8 mouse cellular contexts compared by ENCODE assay signal in the genomic region with DNA sequence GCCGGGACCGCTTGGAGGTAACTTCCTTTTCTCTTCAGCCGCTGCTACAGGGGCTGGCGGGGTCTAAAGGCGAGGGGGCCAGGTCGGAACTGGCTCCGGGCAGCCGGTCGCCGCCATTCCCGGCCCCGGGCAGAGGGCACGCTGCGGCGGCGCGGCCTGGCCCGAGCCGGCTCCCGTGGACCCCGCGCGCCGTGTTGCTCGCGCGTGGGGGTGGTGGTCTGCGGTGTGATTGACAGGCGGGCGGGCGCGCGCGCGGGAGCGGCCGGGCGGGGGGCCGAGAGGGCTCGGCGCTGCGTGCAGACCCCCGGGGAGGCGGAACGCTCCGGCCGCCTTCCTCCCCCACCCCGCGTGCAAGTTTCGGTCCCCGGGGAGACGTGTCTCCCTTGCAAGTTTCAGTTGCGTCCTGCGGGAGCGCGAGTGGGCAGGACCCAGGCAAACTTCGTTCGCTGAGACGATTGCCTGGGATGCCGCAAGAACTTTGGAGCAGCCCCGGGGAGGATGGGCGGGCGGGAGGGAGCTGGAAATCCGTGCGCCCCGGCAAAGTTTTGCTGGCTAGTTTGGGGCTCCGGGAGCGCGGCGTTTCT. TPM values are rescaled to one million over a fixed set of nuclear protein-coding genes. Genes with fewer than 3 reads are reported as not detected.
DNase-seq lines count a peak whose midpoint lies in the region; ATAC-seq and TF ChIP-seq lines count a peak whose summit lies in the region.

No protein-coding gene starts in this region.

- WGBS in heart, embryonic 13.5 days: under 1% methylated on average over 64 of the region's 70 CpGs
- 1% methylated on average over 56 of the region's 70 CpGs for WGBS in liver, embryonic 16.5 days (ENCODE audit: insufficient replicate concordance)
- under 1% methylated on average over 70 of the region's 70 CpGs for WGBS in neural tube, embryonic 12.5 days
- under 1% methylated on average over 65 of the region's 70 CpGs for WGBS in stomach, embryonic 16.5 days

- peak; percentile 70 to 79 for DNase-seq in adrenal gland, postnatal 36 days
- peak; percentile 73 for DNase-seq in kidney, postnatal 14 days

- H3K27ac ChIP-seq in embryonic fibroblast, embryonic 13.5 days (ENCODE audit: insufficient read depth, low read length): peak overlapping the region; percentile 45; the same call in 1 of the 2 replicates
- peak overlapping the region; percentile 98 for H3K27ac ChIP-seq in heart, embryonic 13.5 days (replicated peaks)
- H3K27ac ChIP-seq in liver, embryonic 16.5 days (ENCODE audit: low read length): peak overlapping the region; percentile 93
- H3K27ac ChIP-seq in neural tube, embryonic 12.5 days: peak overlapping the region; percentile 95
- peak overlapping the region; percentile 99 for H3K27ac ChIP-seq in stomach, embryonic 16.5 days (ENCODE audit: low read length)

- peak overlapping the region; percentile 97 for H3K9ac ChIP-seq in heart, embryonic 13.5 days
- H3K9ac ChIP-seq in liver, embryonic 16.5 days (ENCODE audit: low read depth, low read length): peak overlapping the region; percentile 96
- peak overlapping the region; percentile 97 for H3K9ac ChIP-seq in neural tube, embryonic 12.5 days
- peak overlapping the region; percentile 92 for H3K9ac ChIP-seq in stomach, embryonic 16.5 days (ENCODE audit: low read length)

- H3K4me2 ChIP-seq in heart, embryonic 13.5 days: peak overlapping the region; percentile 79
- peak overlapping the region; percentile 96 for H3K4me2 ChIP-seq in liver, embryonic 16.5 days (ENCODE audit: low read depth, low read length)
- H3K4me2 ChIP-seq in neural tube, embryonic 12.5 days (replicated peaks): peak overlapping the region; percentile 72
- H3K4me2 ChIP-seq in stomach, embryonic 16.5 days (ENCODE audit: low read depth, low read length): peak overlapping the region; percentile 51

- no peak for TF ChIP-seq POLR2A in embryonic fibroblast, embryonic 13.5 days (IDR thresholded peaks at IDR 0.05; ENCODE audit: low read depth, low read length)

- ATAC-seq in CD4-positive, CD25-positive, alpha-beta regulatory T cell, adult 4 months: peak; percentile 33
- peak; percentile 59; the same call in 1 of the 2 replicates for ATAC-seq in heart, embryonic 13.5 days (ENCODE audit: extremely low read depth, insufficient number of reproducible peaks, low FRiP score, low TSS enrichment)
- ATAC-seq in liver, embryonic 16.5 days (ENCODE audit: low read depth): peak; percentile 35
- peak; percentile 83 for ATAC-seq in neural tube, embryonic 12.5 days (ENCODE audit: low FRiP score, low read depth)
- ATAC-seq in stomach, embryonic 16.5 days (ENCODE audit: insufficient read depth, low FRiP score): peak; percentile 67

- H3K9me3 ChIP-seq in heart, embryonic 13.5 days: no peaks in the 10 kb centered on the region
- H3K9me3 ChIP-seq in liver, embryonic 16.5 days (replicated peaks; ENCODE audit: control insufficient read depth, low read length): no peaks in the 10 kb centered on the region
- H3K9me3 ChIP-seq in neural tube, embryonic 12.5 days: no peaks in the 10 kb centered on the region
- H3K9me3 ChIP-seq in stomach, embryonic 16.5 days (replicated peaks; ENCODE audit: control insufficient read depth, low read length): no peaks in the 10 kb centered on the region

- peaks cover 4% of the 10 kb centered on the region for H3K4me1 ChIP-seq in embryonic fibroblast, embryonic 13.5 days (ENCODE audit: control insufficient read depth, insufficient read depth, low read length)
- peaks cover 26% of the 10 kb centered on the region for H3K4me1 ChIP-seq in heart, embryonic 13.5 days
- H3K4me1 ChIP-seq in liver, embryonic 16.5 days (ENCODE audit: control insufficient read depth, low read depth, low read length): peaks cover 8% of the 10 kb centered on the region
- peaks cover 14% of the 10 kb centered on the region; the same call in 1 of the 2 replicates for H3K4me1 ChIP-seq in neural tube, embryonic 12.5 days
- H3K4me1 ChIP-seq in stomach, embryonic 16.5 days (ENCODE audit: control insufficient read depth, insufficient read depth, low read length): peaks cover 18% of the 10 kb centered on the region

- H3K4me3 ChIP-seq in embryonic fibroblast, embryonic 13.5 days (ENCODE audit: insufficient read depth, low read length): peak overlapping the region; percentile 60
- H3K4me3 ChIP-seq in heart, embryonic 13.5 days: peak overlapping the region; percentile 97
- peak overlapping the region; percentile 99 for H3K4me3 ChIP-seq in liver, embryonic 16.5 days (ENCODE audit: low read depth, low read length)
- peak overlapping the region; percentile 92 for H3K4me3 ChIP-seq in neural tube, embryonic 12.5 days
- H3K4me3 ChIP-seq in stomach, embryonic 16.5 days (replicated peaks; ENCODE audit: low read length): peak overlapping the region; percentile 89

- no peak for TF ChIP-seq CTCF in embryonic fibroblast, embryonic 13.5 days (IDR thresholded peaks at IDR 0.05; ENCODE audit: borderline replicate concordance, insufficient read depth, low read length)

- no peaks in the 10 kb centered on the region for H3K36me3 ChIP-seq in heart, embryonic 13.5 days
- no peaks in the 10 kb centered on the region for H3K36me3 ChIP-seq in liver, embryonic 16.5 days (ENCODE audit: control insufficient read depth, insufficient read depth)
- no peaks in the 10 kb centered on the region for H3K36me3 ChIP-seq in neural tube, embryonic 12.5 days
- H3K36me3 ChIP-seq in stomach, embryonic 16.5 days (ENCODE audit: control insufficient read depth, insufficient read depth, low read length): no peaks in the 10 kb centered on the region

- H3K27me3 ChIP-seq in heart, embryonic 13.5 days (replicated peaks): no peaks in the 10 kb centered on the region
- H3K27me3 ChIP-seq in liver, embryonic 16.5 days (ENCODE audit: control insufficient read depth, insufficient read depth, low read depth, low read length): 0 out of 2 replicates have a peak, but pooled peaks cover 2% of the 10 kb centered on the region
- H3K27me3 ChIP-seq in neural tube, embryonic 12.5 days (replicated peaks): no peaks in the 10 kb centered on the region
- no peaks in the 10 kb centered on the region for H3K27me3 ChIP-seq in stomach, embryonic 16.5 days (ENCODE audit: control insufficient read depth, insufficient read depth, low read length)

RNA-seq across cellular contexts. Expression of a gene that starts 0.6 kb away (rescaled TPM):
- polyA plus RNA-seq in CD4-positive, CD25-positive, alpha-beta regulatory T cell, adult 4 months (2017; shearing (Covaris generic)): 10 to 100 TPM in 1 of 2 experiments, 1 to 10 TPM in 1; 7.7 to 10.2 TPM
- total RNA-seq in adrenal gland, postnatal 36 days (2021): 10 to 100 TPM; 31.6 to 33.6 TPM
- 12.7 and 13.2 TPM in 2 replicates for polyA plus RNA-seq in embryonic fibroblast, embryonic 13.5 days (2011; ENCODE audit: insufficient read length, low read depth, missing spikeins)
- polyA plus RNA-seq in heart, embryonic 13.5 days (2015; fragmentation: Nextera tagmentation; extraction: Ambion mirVana): 4.6 and 5.5 TPM in 2 replicates
- polyA plus RNA-seq in liver, embryonic 16.5 days (2015; fragmentation: Nextera tagmentation; extraction: Ambion mirVana): 2.7 and 3.6 TPM in 2 replicates
- polyA plus RNA-seq in neural tube, embryonic 12.5 days (2016; fragmentation: Nextera tagmentation; extraction: Ambion mirVana): 12.8 and 13.6 TPM in 2 replicates
- 9.4 and 10.4 TPM in 2 replicates for polyA plus RNA-seq in stomach, embryonic 16.5 days (2015; fragmentation: Nextera tagmentation; extraction: Ambion mirVana)

Comparison
In these comparisons a context has a peak if more than half of its experiments do, and no peak if none do; other contexts are left out.
1. Peak in every context shown above with its lines: DNase-seq, ATAC-seq, H3K4me3 ChIP-seq and H3K27ac ChIP-seq.
2. ATAC-seq: peak in every context shown above with its lines; median percentile 83 in neural tube, embryonic 12.5 days; 67 in stomach, embryonic 16.5 days; 59 in heart, embryonic 13.5 days; 35 in liver, embryonic 16.5 days; 33 in CD4-positive, CD25-positive, alpha-beta regulatory T cell, adult 4 months.
3. H3K27ac ChIP-seq: peak in every context shown above with its lines; median percentile 99 in stomach, embryonic 16.5 days; 98 in heart, embryonic 13.5 days; 95 in neural tube, embryonic 12.5 days; 93 in liver, embryonic 16.5 days; 45 in embryonic fibroblast, embryonic 13.5 days.